Mouse (Mus musculus) forebrain, embryonic 15.5 days (tissue): ENCODE results near the gene Clk2. TPM values are rescaled to one million over a fixed set of nuclear protein-coding genes. Genes with fewer than 3 reads are reported as not detected.
A peak's percentile ranks its signal among the peaks of the same experiment; 100 is the strongest.

Source experiments
- ATAC-seq: fragments of 200-750 bp; cut with Nextera tagmentation; replicated peaks from 2 replicates; pipeline ENCODE4 v1.8.0; 2017; ENCODE audit warnings: mild to moderate bottlenecking, moderate TSS enrichment, moderate library complexity
- H3K27ac ChIP-seq: fragments of 300-500 bp; sonication (generic); replicated peaks from 2 replicates; pipeline ENCODE4 v1.5.1; 2015; ENCODE audit warnings: mild to moderate bottlenecking, inconsistent platforms
- H3K27me3 ChIP-seq: fragments of 300-500 bp; sonication (generic); 2 replicates; pipeline ENCODE4 v1.6.1; 2015; ENCODE audit warnings: inconsistent platforms
- H3K36me3 ChIP-seq: fragments of 300-500 bp; sonication (generic); 2 replicates; pipeline ENCODE4 v1.6.1; 2015; ENCODE audit warnings: mild to moderate bottlenecking, inconsistent platforms
- H3K4me1 ChIP-seq: fragments of 300-500 bp; sonication (generic); 2 replicates; pipeline ENCODE4 v1.6.1; 2015; ENCODE audit warnings: inconsistent platforms
- H3K4me2 ChIP-seq: fragments of 300-500 bp; sonication (generic); replicated peaks from 2 replicates; pipeline ENCODE4 v1.6.1; 2015; ENCODE audit warnings: mild to moderate bottlenecking, inconsistent platforms
- H3K4me3 ChIP-seq: fragments of 300-500 bp; sonication (generic); 2 replicates; pipeline ENCODE4 v1.5.1; 2015; ENCODE audit warnings: mild to moderate bottlenecking, inconsistent platforms
- H3K9ac ChIP-seq: fragments of 300-500 bp; sonication (generic); replicated peaks from 2 replicates; pipeline ENCODE4 v1.6.1; 2015; ENCODE audit warnings: mild to moderate bottlenecking, inconsistent platforms
- H3K9me3 ChIP-seq: fragments of 300-500 bp; sonication (generic); 2 replicates; pipeline ENCODE4 v1.6.1; 2016; ENCODE audit warnings: inconsistent platforms
- WGBS: fragments of 180-500 bp; shearing (Covaris S2); methylation state at CpG from one replicate; pipeline ENCODE4 v1.1.7; 2015; ENCODE audit warnings: mixed read lengths; 5-methylcytosine and 5-hydroxymethylcytosine counted together
- polyA plus RNA-seq: library from polyadenylated mRNA; unstranded; fragments of >200 nt; fragmentation: Nextera tagmentation; extraction: Ambion mirVana; gene quantifications from 2 replicates; pipeline ENCODE4 v1.2.1, GENCODE M21; 2015

The Clk2 gene
- polyA plus RNA-seq, 1 experiment from 2014 or later: 26.9 TPM

- Histone ChIP-seq H3K4me2 (no peak overlapping the region), H3K36me3 (peaks cover 34% of the 10 kb centered on the region), H3K9ac (no peak overlapping the region), H3K4me3 (no peak overlapping the region), H3K9me3 (no peaks in the 10 kb centered on the region), H3K27ac (0 out of 2 replicates have a peak overlapping the region, but pooled peaks have one; percentile 93), H3K27me3 (no peaks in the 10 kb centered on the region; the same call in 1 of the 2 replicates), H3K4me1 (peaks cover 39% of the 10 kb centered on the region)
- ATAC-seq: no peak
- 93% methylated on average over 27 of the region's 27 CpGs for WGBS
These were observed 17.3 kb downstream of the Clk2 start for GRCm38 (mm10) chr3:89181749-89182500.

- 50% methylated on average over 7 of the region's 7 CpGs for WGBS
- Histone ChIP-seq H3K9ac (peak overlapping the region; percentile 87; the same call in 1 of the 2 replicates), H3K4me3 (peak overlapping the region; percentile 85), H3K4me1 (peaks cover 38% of the 10 kb centered on the region), H3K27ac (peak overlapping the region; percentile 93), H3K4me2 (peak overlapping the region; percentile 98), H3K27me3 (no peaks in the 10 kb centered on the region; the same call in 1 of the 2 replicates), H3K9me3 (no peaks in the 10 kb centered on the region), H3K36me3 (peaks cover 36% of the 10 kb centered on the region)
- peak; percentile 36 for ATAC-seq
These were observed 18.0 kb downstream of the Clk2 start for GRCm38 (mm10) chr3:89182531-89183057.

- Histone ChIP-seq H3K27me3 (no peaks in the 10 kb centered on the region; the same call in 1 of the 2 replicates), H3K36me3 (peaks cover 36% of the 10 kb centered on the region), H3K9me3 (no peaks in the 10 kb centered on the region), H3K4me3 (peak within 1 kb of the TSS; percentile 85), H3K9ac (peak within 1 kb of the TSS; percentile 87), H3K4me2 (peak within 1 kb of the TSS; percentile 98), H3K27ac (peak within 1 kb of the TSS; percentile 93), H3K4me1 (peaks cover 31% of the 10 kb centered on the region)
- 5% methylated on average over 39 of the region's 39 CpGs for WGBS
- peak; percentile 95 for ATAC-seq
These were observed 18.7 kb downstream of the Clk2 start, which contains the start of gene Fam189b for GRCm38 (mm10) chr3:89183058-89183958. TSS of gene Fam189b (plus strand) at chr3:89183143.

GRCm38 (mm10) chr3:89183959-89184315 is 19.3 kb downstream of the Clk2 start:
- H3K9ac ChIP-seq: peak overlapping the region; percentile 87
- no peak for ATAC-seq
- H3K4me3 ChIP-seq: peak overlapping the region; percentile 85
- H3K36me3 ChIP-seq: peaks cover 36% of the 10 kb centered on the region
- peak overlapping the region; percentile 93; the same call in 1 of the 2 replicates for H3K27ac ChIP-seq
- H3K27me3 ChIP-seq: no peaks in the 10 kb centered on the region; the same call in 1 of the 2 replicates
- 74% methylated on average over 5 of the region's 6 CpGs for WGBS
- H3K9me3 ChIP-seq: no peaks in the 10 kb centered on the region
- H3K4me1 ChIP-seq: peaks cover 25% of the 10 kb centered on the region
- peak overlapping the region; percentile 98 for H3K4me2 ChIP-seq

- Histone ChIP-seq H3K36me3 (peaks cover 4% of the 10 kb centered on the region; the same call in 1 of the 2 replicates), H3K4me1 (peaks cover 21% of the 10 kb centered on the region), H3K27me3 (no peaks in the 10 kb centered on the region; the same call in 1 of the 2 replicates), H3K4me2 (no peak overlapping the region), H3K9me3 (no peaks in the 10 kb centered on the region), H3K4me3 (no peak overlapping the region), H3K27ac (no peak overlapping the region), H3K9ac (no peak overlapping the region)
- no peak for ATAC-seq
- WGBS: 31% methylated on average over 23 of the region's 23 CpGs
These were observed 22.6 kb downstream of the Clk2 start for GRCm38 (mm10) chr3:89187197-89187596.

- Histone ChIP-seq H3K4me2 (no peak overlapping the region), H3K4me1 (peaks cover 18% of the 10 kb centered on the region), H3K9ac (no peak overlapping the region), H3K27ac (no peak overlapping the region), H3K36me3 (peaks cover 2% of the 10 kb centered on the region; the same call in 1 of the 2 replicates), H3K4me3 (no peak overlapping the region), H3K27me3 (no peaks in the 10 kb centered on the region; the same call in 1 of the 2 replicates), H3K9me3 (no peaks in the 10 kb centered on the region)
- WGBS: 51% methylated on average over 18 of the region's 18 CpGs
- no peak for ATAC-seq
These were observed 23.3 kb downstream of the Clk2 start for GRCm38 (mm10) chr3:89187690-89188477.

GRCm38 (mm10) chr3:89188478-89188875 is 23.9 kb downstream of the Clk2 start:
- no peak overlapping the region for H3K9ac ChIP-seq
- no peak for ATAC-seq
- H3K4me3 ChIP-seq: no peak overlapping the region
- H3K27me3 ChIP-seq: no peaks in the 10 kb centered on the region; the same call in 1 of the 2 replicates
- H3K4me1 ChIP-seq: peaks cover 12% of the 10 kb centered on the region
- no peak overlapping the region for H3K27ac ChIP-seq
- H3K9me3 ChIP-seq: no peaks in the 10 kb centered on the region
- 57% methylated on average over 12 of the region's 12 CpGs for WGBS
- peaks cover 2% of the 10 kb centered on the region; the same call in 1 of the 2 replicates for H3K36me3 ChIP-seq
- H3K4me2 ChIP-seq: no peak overlapping the region

GRCm38 (mm10) chr3:89190436-89190835 is 25.8 kb downstream of the Clk2 start:
- no peaks in the 10 kb centered on the region for H3K9me3 ChIP-seq
- ATAC-seq: no peak
- 87% methylated on average over 8 of the region's 8 CpGs for whole genome bisulfite sequencing
- no peak overlapping the region for H3K27ac ChIP-seq
- H3K9ac ChIP-seq: no peak overlapping the region
- peaks cover 2% of the 10 kb centered on the region; the same call in 1 of the 2 replicates for H3K36me3 ChIP-seq
- H3K4me3 ChIP-seq: no peak overlapping the region
- no peak overlapping the region for H3K4me2 ChIP-seq
- H3K27me3 ChIP-seq: no peaks in the 10 kb centered on the region; the same call in 1 of the 2 replicates
- peaks cover 1% of the 10 kb centered on the region; the same call in 1 of the 2 replicates for H3K4me1 ChIP-seq

GRCm38 (mm10) chr3:89193351-89193750 is 28.8 kb downstream of the Clk2 start:
- no peak overlapping the region for H3K9ac ChIP-seq
- H3K4me3 ChIP-seq: no peak overlapping the region
- no peaks in the 10 kb centered on the region for H3K27me3 ChIP-seq
- H3K4me1 ChIP-seq: peaks cover 11% of the 10 kb centered on the region
- no peak overlapping the region for H3K27ac ChIP-seq
- ATAC-seq: no peak
- WGBS: 66% methylated on average over 1 of the region's 1 CpGs
- H3K9me3 ChIP-seq: no peaks in the 10 kb centered on the region
- H3K36me3 ChIP-seq: no peaks in the 10 kb centered on the region; the same call in 1 of the 2 replicates
- no peak overlapping the region for H3K4me2 ChIP-seq

GRCm38 (mm10) chr3:89193853-89194252 is 29.3 kb downstream of the Clk2 start:
- no peak overlapping the region for H3K27ac ChIP-seq
- WGBS: 86% methylated on average over 2 of the region's 2 CpGs
- ATAC-seq: no peak

More at GRCm38 (mm10) chr3:89193853-89194252, 29.3 kb downstream of the Clk2 start:
- H3K4me2 ChIP-seq: no peak overlapping the region
- no peaks in the 10 kb centered on the region for H3K27me3 ChIP-seq
- H3K9ac ChIP-seq: no peak overlapping the region
- H3K4me1 ChIP-seq: peaks cover 11% of the 10 kb centered on the region
- H3K9me3 ChIP-seq: no peaks in the 10 kb centered on the region
- no peak overlapping the region for H3K4me3 ChIP-seq
- H3K36me3 ChIP-seq: no peaks in the 10 kb centered on the region; the same call in 1 of the 2 replicates
